Mouse (Mus musculus) mouse embryonic stem cell (cell line): ENCODE measurements around the gene Tnf.

Experiments used
- in situ Hi-C, 2 experiments: fragments of 300-500 bp; cut with MboI; formaldehyde crosslinking; loops; 1 replicate in 1 of 2; 3 replicates in 1 of 2; pipeline ENCODE4 v1.14.3; 2019 to 2020; ENCODE audit warnings: low sequenced_read_pairs in 2 of 2, low pct_unique_long_range_greater_than_20kb in 1 of 2, mixed read lengths in 1 of 2; ENCODE audit not compliant: unreplicated experiment in 1 of 2

The Tnf gene

DNA sequence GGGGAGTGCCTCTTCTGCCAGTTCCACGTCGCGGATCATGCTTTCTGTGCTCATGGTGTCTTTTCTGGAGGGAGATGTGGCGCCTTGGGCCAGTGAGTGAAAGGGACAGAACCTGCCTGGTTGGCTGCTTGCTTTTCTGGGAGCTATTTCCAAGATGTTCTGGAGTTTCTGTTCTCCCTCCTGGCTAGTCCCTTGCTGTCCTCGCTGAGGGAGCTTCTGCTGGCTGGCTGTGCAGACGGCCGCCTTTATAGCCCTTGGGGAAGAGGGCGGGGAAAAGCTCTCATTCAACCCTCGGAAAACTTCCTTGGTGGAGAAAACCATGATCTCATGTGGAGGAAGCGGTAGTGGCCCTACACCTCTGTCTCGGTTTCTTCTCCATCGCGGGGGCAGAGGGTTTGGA is at the start of gene Tnf:
TSS of gene Tnf (minus strand) at position 221 of the 400 bp plus-strand sequence.
- in situ Hi-C loops, result no loop called here

DNA sequence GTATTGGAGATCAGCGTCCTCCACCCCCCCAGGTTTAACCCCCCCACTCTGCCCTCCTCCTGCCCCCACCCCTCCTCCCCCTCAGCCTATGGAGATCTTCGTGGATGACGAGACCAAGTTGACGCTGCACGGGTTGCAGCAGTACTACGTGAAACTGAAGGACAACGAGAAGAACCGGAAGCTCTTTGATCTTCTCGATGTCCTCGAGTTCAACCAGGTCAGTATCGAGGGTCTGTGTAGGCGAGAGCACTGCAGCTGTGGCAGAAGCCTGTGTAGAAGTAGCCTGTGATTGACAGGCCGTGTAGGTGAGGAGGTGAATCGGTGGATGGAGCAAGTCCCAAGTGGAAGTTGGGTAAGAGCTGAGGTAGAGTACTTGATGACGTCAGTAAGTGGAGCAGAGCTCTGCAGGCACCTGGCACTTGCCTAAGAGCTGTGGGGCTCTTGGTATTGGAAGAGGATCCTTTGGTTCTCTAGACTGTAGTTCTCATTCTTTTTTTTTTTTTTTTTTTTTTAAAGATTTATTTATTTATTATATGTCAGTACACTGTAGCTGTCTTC is 49.4 kb upstream of the Tnf start:
- in situ Hi-C loops, result no loop called here

DNA sequence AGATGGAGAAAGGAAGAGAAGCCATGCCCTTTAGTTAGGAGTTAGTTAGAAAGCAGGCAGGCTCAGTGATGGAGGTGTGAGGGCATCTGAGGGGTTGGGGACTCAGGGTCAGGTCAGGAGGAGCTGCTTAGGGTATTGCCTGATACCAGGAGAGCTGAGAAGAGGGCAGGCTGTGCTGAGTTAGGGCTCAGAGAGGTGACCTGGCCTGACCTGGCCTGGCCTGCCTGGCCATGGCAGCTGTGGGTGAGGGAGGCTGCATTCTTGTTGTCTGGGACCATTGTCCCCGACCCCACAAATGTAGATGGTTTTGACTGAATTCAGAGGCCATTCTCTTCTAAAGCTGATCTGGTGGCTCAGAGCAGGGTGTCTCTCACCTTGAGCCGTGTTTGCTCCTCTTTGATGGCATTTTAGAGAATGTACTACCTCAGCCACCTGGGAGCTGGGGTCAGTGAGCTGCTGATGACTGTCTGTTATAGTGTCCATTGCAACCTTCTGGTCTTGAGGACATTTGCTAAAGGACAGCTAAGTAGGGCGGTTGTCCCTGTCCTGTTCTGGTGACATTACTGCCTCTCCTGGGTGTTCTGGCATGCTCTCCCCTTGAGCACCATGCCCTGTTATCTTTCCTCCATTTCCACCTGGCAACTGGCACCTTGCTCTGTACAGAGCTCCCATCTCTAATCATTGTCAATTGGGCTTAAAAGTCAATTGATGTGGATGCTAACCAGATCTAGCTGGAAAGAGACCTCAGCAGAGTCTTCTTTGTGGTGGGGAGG is 48.7 kb upstream of the Tnf start:
- in situ Hi-C loops, result no loop called here

DNA sequence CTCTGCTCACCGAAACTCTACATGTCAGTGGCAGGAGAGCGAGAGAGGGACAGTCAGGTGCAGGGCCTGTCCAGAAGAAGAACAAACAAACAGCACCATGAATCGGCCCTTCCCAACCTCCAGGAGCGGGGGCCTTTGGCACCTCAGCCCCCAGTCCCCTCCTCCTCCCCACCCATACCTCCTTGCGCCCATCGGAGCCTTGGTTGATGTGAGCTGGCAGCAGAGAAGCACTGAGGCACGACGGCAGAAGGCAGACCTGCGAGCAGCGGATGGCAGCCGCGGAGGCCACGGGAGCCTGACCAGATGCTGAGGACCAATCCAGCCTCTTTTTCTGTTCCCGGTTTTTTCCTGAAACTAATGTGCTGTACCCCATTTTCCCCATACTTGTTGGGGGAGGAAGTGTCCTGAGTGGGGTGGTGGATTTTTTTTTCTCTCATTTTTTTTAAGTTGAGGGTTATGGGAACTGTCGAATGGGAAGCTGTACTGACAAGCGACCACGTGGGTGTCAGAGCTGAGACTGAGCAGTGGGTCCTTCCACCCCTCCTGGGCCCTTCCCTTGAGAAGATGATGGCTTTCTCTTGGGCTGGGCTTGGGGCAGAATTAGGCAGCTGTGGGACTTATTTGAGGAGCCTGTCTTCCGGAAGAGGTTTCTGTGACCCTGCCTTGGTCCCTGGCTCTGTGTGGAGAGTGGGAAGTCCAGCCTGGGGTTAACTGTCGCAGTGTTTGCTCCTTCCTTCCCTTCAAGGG is 47.8 kb upstream of the Tnf start:
- in situ Hi-C loops, result no loop called here

DNA sequence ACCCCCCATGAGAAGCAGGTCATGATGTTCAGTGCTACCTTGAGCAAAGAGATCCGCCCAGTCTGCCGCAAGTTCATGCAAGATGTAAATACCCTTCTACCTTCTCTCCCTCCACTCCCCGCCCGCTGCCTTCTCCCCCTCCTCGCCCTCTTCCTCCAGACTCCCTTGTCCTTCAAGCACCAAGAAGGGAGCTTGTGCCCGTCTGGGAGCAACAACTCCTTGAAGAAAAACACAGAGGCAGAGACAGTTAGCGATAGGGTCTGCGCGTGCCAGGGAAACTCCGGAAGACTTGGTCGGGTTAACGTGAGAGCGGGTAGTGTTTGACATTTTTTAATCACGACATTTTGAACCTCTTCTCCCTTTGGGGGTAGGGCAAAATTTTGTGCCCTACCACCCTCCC is 47.2 kb upstream of the Tnf start:
- in situ Hi-C loops, result no loop called here

DNA sequence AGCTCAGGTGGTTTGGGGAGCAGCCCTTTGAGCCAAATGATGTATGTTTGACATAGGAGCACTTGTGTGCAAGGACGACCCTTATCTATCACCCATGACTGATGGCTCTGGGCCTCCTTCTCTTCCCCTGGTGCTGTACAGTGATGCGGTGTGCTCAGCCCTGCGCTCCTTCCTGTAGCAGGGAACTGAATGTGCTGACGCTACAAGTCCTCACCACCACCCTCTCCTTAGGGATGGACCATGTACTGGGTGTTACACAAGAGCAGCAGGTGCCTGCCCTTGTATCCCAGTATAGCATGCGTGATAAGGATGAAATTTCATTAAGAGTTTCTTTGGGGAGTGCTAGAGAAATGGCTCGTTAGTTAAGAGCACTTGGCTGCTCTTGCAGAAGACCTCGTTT is 45.3 kb upstream of the Tnf start:
- in situ Hi-C loops, result no loop called here

DNA sequence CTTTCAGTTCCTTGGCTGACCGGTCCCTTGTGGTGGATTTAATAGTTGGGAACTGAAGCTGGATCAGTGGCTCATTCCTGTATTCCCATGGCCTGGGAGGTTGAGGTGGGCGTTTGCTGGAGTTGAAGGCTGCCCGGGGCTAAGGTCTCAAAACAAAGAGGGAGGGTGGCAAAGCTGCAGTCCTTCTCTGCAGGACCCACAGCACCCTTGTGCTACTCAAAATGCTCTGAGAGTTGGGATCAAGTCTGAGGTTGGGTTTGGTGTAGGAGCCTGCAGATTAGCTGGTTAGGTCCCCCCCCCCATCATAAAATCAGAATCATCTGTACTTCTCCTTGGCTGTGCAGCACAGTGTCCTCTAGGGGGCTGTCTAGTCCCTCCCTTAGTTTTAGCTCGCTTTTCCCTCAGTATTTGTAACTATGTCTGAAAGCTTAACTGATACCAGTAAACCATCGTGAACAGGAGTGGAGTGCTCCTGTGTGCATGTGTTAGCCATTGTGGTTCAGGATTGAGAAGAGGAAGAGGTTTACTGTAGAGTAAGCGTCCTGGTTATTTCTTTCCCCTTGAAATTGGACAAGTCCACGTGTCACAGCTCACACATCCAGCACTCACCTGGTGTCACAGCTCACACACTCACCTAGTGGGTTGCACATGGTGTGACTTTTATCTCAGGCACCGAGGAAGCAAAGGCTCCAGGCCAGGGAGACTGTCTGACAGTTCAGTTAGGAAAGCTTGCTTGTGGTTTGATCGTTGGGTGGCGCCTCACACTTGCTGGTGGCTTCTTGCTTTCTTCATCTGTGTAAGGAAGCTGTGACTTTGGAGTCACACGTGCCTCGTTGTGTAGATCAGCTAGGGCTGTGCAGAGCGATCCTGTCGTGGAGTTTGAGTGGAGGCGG is 44.2 kb upstream of the Tnf start:
- in situ Hi-C loops, result no loop called here

DNA sequence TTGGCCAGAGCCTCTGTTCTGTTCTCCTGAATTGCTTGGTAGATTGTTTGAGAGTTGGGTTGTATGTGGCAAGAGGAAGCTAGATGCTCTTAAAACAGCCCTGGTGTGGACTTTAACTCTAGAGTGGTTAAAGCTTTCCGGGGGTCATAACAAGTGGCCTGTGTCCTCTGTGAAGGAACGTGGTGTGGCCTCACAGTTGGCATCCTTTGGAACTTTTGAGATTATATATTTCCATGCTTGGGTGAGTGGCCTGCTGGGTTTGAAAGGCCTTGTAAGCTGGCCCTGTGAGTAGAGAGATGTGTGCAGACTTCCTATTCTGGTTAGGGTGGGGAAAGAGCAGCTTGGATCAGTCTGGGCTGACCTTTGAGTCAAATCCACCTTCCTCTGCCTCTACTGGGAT is 43.2 kb upstream of the Tnf start:
- in situ Hi-C loops, result no loop called here

DNA sequence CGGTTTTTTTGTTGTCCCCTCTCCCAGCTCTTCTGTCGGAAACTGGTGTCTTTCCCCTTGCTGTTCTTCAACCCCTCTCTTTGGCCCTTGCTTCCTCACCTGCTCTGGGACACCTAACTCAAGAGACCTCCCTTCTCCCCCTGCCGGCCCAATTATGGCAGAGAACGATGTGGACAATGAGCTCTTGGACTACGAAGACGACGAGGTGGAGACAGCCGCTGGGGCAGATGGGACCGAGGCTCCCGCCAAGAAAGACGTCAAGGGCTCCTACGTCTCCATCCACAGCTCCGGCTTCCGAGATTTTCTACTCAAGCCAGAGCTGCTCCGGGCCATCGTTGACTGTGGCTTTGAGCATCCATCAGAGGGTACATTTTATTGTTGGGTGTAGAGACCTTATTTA is 41.3 kb upstream of the Tnf start:
- in situ Hi-C loops, result no loop called here

DNA sequence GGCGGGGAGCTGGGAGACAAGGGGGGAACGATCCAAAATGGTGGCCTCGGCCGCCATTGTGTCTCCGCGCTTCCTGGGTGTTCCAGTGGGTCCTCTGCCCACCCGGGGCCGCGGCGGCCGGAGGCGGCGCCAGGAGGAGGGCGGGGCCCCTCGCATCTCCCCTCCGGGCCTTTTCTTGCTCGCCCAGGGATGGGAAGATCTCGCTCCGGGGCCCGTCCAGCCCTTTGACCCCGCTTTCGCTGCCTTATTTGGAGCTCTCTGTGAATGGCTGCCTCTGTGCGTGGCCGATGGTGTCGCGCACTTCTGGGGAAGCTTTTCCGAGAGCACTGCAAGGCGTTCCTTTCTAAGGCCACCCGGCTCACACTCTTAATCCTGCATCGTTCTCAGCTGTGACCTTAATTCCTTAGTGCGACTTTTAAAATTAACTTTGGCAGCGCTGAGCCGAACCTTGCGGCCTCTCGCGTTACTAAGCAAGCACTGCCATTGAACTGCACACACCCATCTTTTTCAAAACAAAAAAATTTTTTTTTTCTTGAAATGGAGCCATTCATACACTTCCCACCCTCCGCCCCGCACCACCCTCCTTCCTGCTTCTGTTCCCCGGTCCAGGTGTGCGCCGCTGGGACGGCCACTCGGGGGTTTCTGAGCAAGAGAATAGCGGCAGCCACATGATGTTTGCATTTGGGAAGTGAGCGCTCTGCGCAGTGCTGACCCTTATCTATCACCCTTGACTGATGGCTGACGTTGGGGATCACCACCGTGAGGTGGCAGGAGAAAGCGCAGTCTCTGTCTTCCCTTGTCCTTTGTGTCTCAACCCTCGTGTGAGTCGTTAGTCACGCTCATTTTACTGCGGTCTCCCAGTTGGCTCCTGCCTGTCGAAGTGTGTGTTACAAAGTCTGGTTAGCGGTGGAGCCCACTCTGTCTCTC is 40.5 kb upstream of the Tnf start:
- in situ Hi-C loops, result no loop called here

DNA sequence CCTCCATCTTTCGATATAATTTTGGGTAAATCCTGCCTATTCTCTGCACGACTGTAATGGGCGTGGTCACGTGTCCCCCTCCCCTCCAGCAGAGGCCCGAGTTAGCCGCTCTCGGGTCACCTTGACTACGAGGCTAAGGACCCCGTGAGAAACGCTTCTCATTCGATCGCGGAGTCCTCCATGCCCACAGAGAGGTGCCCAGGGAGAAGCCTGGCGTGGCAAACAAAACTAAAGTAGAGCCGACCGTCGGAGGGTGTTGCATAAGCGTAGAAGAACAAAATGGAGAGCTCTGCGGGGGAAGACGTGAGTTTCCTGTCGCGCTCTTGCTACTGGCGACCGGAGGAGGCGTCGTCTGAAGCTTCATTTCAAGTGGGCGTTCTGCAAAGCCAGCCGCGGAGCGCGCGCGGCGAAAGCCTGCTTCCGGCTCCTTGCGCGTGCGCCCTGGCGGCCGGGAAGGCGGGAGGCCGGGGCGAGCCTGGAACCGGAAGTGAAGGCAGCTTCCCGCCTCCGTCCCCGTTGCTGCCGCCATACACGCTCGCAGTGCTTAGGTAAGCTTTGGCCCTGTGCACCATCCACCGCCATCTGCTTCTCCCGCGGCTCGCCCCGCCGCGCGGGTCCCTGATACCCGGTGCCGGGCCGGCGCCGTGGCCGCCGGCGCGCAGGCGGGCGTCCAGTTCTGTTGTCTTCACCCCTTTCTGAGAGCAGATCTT is 39.7 kb upstream of the Tnf start, which contains the start of gene Ddx39b:
TSS of gene Ddx39b (plus strand) at position 442 of the 710 bp plus-strand sequence.
- in situ Hi-C loops, result no loop called here

DNA sequence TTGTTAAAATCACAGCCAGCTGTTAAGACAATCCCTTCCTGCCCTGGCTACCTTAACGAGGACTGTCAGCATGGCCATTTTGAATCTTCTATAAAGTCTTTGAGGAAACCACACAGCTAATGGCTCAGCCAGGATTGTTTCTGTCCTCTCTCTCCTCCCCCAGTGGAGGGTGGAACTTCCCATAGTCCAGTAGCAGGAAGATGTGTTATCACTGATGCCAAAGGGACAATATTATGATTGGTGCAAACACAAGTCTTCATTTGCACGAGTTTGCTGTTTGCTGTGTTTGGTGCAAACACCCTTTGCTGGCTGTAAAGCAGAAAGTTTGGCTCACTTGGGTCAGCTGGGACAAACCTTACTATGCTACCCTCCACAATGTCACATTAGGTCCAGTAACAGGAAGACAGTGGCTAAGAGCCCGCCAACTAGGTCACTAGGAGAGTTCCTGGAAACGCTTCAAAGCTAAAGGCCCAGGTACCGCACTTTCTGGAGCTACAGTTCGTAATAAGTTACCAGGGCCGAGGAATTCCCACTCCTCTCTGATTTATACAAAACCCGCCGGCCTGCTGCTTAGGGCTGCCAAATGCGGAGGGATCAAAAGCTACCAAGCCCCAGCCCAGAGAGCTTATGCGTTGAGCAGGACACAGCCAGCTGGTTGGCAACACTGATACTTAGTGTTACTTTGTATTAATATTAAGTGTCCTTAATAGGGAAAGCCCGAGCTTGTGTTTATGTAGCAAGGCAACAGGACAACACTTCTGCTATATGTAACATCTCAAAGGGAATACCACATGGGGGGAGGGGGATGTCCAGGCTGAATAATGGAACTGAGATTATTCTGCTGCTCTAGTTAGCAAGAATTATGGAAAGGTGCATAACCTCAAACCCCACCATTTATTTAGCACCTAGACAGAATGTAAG is 38.8 kb upstream of the Tnf start:
- in situ Hi-C loops, result no loop called here

DNA sequence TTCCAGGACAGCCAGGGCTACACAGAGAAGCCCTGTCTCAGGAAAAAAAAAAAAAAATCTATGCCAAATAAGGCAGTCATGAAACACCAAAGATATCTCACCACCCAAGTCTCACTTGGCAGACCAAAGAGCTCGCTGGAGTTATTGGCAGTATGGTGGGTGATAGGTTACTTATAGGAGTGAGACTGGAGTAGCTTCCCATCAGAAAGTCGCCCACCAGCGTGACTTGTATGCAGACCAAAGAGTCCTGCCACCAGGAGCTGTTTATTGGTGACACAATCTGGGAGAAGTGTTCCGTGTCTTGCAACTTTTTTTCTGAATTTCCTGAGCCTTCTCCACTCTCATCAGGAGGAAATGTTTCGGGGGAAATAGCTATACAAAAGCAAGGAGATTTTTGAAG is 37.9 kb upstream of the Tnf start:
- in situ Hi-C loops, result no loop called here

DNA sequence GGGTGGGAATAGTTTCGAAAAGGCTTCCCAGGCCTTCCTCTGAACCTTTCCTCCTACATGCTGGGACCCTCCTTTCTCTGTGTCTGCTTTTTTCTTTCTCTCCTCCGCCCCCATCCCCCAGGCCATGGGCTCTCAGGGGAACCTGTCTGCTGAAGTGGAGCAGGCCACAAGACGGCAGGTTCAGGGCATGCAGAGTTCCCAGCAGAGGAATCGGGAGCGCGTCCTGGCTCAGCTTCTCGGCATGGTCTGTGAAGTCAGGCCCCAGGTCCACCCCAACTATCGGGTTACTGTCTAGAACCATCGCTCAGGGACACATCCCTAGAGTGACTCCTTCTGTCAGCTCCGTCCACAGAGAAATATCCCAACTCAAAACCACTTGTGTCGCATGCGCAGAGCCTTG is 35.7 kb upstream of the Tnf start:
- in situ Hi-C loops, result no loop called here

DNA sequence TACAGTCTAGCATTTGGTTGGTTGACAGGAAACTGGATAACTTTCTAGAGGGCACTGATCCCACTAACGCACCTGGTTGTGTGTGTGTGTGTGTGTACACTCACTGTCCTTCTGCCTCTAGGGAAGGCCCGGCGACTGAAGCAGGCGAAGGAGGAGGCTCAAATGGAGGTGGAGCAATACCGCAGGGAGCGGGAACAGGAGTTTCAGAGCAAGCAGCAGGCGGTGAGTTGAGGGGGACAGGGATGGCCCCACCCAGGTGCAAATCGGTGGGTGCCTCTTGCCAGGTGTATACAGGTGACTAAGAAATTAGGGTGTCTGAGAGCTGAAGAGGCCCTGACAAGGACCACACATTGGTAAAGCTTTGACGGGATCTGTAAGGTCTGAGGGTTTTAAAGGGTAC is 35.2 kb upstream of the Tnf start:
- in situ Hi-C loops, result no loop called here

DNA sequence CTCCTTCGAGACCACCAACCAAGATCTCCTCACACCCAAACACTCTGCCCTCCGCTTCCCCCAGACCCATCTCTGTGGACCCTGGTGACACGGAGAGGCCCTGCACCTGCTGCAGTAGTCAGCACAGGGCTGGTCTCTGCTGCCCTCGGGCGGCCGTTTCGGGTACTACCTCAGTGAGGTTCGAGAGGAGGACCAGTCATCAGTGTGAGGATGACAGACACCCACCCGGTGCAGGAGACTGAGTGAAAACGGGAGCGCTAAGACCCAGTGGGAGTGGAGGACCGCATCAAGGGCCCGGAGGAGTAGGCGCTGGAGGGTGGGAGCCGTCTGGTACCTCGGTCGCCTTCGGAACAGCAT is 34.6 kb upstream of the Tnf start:
- in situ Hi-C loops, result no loop called here
